Mouse (Mus musculus) layer of hippocampus, postnatal 14 days (tissue): ENCODE measurements around the gene Fmo9. TPM values are rescaled to one million over a fixed set of nuclear protein-coding genes. Genes with fewer than 3 reads are reported as not detected.

Experiments used
- DNase-seq, 2 experiments: peaks; one replicate each; pipeline ENCODE4 v3.0.0; 2021 to 2022; ENCODE audit warnings: low spot score in 2 of 2, mixed read lengths in 1 of 2
- long read RNA-seq, 2 experiments: library from polyadenylated mRNA; stranded (forward); transcript quantifications; one replicate each; pipeline ENCODE4 v2.0.0; 2021
- microRNA-seq, 2 experiments: library from miRNA; unstranded; fragments of <30 nt; microRNA quantifications; one replicate each; pipeline ENCODE4 v1.2.0; 2021
- total RNA-seq, 2 experiments: library from RNA; stranded (reverse); gene quantifications; 2 replicates each; pipeline ENCODE4 v1.2.3; 2021

Fmo9 gene
- total RNA-seq = not detected
- long read RNA-seq, experiment 1 = 0 reads
- long read RNA-seq, experiment 2 = 0 reads

DNA sequence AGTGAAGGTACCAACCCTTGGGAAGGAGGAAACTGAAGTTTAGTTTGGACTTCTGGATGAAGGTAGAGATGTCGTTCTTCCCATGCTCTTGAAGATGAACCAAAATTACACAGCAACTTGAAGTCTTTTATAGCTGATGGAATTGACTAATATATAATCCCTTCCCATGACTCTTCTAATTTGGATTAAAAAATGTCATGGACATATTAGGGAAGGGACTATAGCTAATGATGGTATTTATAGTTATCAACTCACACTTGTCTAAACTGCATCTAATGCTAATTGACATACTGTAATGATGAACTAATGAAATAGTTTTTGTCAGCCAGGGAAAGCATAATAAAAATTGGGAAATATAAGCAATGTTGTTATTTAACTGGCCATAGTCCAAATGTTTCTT, at the start of gene Fmo9:
Gene Fmo9, minus strand, starts transcription at position 101 of the 400 bp plus-strand sequence.
- DNase-seq = no peak

DNA sequence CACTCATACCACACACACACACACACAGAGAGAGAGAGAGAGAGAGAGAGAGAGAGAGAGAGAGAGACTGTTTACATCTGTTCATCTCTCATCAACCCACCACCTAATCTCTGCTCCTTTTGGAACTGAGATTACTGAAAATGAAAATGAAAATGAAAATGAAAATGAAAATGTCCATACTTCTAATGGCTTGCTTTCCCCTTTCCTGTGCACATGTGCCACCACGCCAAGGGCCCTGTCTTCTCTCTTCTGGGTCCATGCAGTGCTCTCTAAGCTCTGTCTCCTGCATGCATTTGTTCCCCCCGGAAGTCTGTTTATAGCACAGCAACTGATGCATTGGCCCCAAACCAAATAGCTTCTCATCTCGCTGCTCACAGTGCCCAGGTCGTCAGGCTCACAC, 49.2 kb upstream of the Fmo9 start:
- DNase-seq = no peak

DNA sequence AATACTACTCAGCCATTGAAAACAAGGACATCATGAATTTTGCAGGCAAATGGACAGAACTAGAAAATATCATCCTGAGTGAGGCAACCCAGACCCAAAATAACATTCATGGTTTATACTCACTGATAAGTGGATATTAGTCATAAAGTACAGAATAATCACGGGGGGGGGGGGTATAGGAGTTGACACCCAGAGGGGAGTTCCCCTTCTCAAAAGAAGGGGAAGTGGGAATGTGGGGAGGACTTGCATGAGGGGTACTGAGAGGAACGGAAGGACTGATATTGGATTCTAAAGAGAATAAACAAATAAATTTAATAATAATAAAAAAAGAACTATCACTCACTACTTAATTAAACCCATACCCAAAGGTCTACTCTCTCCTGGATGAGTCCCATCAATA, 48.6 kb upstream of the Fmo9 start:
- no peak for DNase-seq

DNA sequence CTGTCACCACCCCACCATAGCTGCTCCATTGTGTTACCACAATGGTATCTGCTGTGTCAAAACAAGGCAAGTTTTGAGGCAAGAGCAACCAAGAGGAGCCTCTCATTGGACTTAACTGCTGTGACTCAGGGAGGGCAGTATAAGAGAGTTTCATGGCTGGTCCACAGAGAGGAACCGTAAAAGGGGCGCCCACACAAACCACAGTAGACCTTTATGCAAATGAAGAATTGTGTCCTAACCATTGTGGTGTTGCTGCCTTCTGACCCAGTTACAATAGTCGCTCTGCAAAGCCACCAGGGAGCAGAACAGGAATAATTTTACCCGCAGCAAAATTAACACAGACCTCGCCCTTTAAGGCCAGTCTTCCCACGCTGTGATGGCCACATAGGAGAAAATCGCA, 29.2 kb upstream of the Fmo9 start:
- no peak for DNase-seq

DNA sequence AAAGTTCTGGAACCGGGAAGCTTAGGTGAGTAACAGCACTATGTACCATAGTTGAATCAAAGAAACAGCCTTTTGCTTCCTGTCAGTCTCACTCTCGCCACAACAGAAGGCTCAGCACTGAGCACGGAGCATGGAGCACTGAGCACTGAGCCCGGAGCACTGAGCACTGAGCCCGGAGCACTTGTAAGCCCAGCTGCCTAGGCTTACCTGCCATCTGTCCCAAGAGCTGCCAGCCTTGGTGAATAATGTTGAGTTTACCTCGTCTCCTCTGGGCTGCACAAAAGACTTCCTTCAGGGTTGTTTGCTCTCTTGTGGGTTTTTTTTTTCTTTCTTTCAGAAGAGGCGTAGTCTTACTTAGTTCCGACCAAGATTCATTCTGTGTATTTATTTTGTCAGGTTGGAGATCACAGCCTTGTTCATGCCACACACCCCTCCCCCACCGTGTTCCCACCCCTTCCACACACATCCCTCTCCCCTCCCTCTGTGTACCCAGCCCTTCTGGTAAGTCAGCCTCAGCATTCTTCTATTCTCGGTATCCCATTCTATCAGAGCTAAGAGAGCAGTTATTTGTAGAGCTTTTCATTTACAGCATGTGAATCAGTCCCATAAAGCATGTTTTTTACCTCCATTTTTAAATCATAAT, 20.7 kb upstream of the Fmo9 start:
- no peak for DNase-seq

DNA sequence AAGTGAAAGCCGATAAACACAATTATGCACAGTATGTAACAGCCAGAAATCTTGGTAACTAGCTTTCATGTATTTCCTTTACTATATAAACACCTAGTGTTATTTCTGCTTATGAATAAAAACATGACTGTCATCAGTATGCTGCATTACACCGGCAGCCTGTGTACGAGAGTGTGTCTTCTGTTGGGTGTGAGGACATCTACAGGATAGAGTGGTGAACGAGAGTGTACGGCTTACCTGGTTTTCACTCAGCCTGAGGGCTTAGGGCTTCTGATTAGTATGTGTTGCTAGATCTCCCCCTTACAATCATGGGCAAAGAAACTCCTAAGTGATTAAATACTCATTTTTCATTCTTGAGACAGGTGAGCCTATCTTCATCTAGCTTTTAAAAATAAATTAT, 12.4 kb downstream of the Fmo9 start:
- DNase-seq = no peak

DNA sequence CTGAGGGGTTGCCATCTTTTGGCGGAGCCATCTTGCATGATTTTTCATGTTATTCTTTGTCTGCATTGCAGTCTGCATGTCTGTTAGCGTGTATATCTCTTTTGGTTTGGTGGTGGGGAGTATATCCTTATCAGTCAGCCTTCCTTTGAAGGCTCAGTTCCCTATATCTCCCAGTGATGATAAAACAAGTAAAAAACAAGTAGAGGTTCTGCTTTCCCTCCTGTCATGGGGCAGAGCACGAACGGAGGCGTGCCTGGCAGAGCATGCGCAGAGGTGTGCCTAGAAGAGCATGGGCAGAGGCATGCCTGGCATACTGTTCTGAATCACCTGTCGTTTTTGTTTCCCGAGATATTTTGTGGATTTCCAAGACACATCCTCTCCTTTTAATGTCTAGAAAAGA, 20.8 kb downstream of the Fmo9 start:
- no peak for DNase-seq

DNA sequence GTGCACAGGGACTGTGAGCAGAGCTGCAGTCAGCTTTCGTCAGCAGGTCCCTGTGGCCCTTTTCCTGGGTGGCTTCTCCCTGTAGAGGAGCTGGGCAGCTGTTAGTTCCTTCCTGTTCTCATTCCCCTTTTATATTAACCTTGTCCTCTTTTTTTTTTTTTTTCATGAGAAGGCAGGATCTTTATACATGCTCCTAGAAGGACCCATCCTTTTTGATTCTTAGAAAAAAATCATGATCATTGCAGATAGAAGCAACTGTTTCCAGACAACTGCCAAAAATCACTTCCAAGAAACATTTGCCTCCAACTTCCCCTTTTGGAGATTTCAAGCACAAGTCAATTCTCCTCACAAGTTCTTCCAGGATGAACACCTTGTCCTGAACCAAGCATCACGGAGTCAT, 34.1 kb downstream of the Fmo9 start, which contains the start of gene Gm4847:
Gene Gm4847, minus strand, starts transcription at position 101 of the 400 bp plus-strand sequence.
- no peak for DNase-seq

Small RNAs within 50 kb of the gene (microRNA-seq; reads per million reads assigned to microRNA genes)
- gene Gm22992 = 0 reads per million in 2 experiments

Other genes starting within 250 kb of the Fmo9 start
- gene Gm4846, start 184.3 kb downstream of the Fmo9 start, total RNA-seq = not detected
- gene Gm4847, start 34.2 kb downstream of the Fmo9 start, total RNA-seq = not detected